Mouse (Mus musculus) heart, postnatal 0 days (tissue): ENCODE measurements around the gene Ccdc180. TPM values are rescaled to one million over a fixed set of nuclear protein-coding genes. Genes with fewer than 3 reads are reported as not detected.

Source experiments
- ATAC-seq: fragments of 200-750 bp; cut with Nextera tagmentation; 2 replicates; pipeline ENCODE4 v1.8.0; 2017; ENCODE audit warnings: low read depth, moderate number of reproducible peaks, moderate library complexity; ENCODE audit not compliant: insufficient read depth
- DNase-seq: peaks from one replicate; pipeline ENCODE4 v3.0.0-alpha.2; 2016; ENCODE audit warnings: low spot score
- H3K27ac ChIP-seq: fragments of 300-500 bp; sonication (generic); 2 replicates; pipeline ENCODE4 v1.5.1; 2014; ENCODE audit warnings: low read depth, mild to moderate bottlenecking
- H3K27me3 ChIP-seq: fragments of 300-500 bp; sonication (generic); 2 replicates; pipeline ENCODE4 v1.6.1; 2014; ENCODE audit warnings: low read length, mixed read lengths; ENCODE audit not compliant: control insufficient read depth, insufficient read depth
- H3K36me3 ChIP-seq: fragments of 300-500 bp; sonication (generic); replicated peaks from 2 replicates; pipeline ENCODE4 v1.6.1; 2014; ENCODE audit warnings: low read length, mixed read lengths; ENCODE audit not compliant: control insufficient read depth, insufficient read depth
- H3K4me1 ChIP-seq: fragments of 300-500 bp; sonication (generic); 2 replicates; pipeline ENCODE4 v1.6.1; 2014; ENCODE audit warnings: antibody characterized with exemption; ENCODE audit not compliant: control insufficient read depth, insufficient read depth
- H3K4me2 ChIP-seq: fragments of 300-500 bp; sonication (generic); 2 replicates; pipeline ENCODE4 v1.6.1; 2014; ENCODE audit warnings: low read depth, mild to moderate bottlenecking, low read length, moderate library complexity
- H3K4me3 ChIP-seq: fragments of 300-500 bp; sonication (generic); 2 replicates; pipeline ENCODE4 v1.5.1; 2014; ENCODE audit warnings: low read depth, low read length
- H3K9ac ChIP-seq: fragments of 300-500 bp; sonication (generic); replicated peaks from 2 replicates; pipeline ENCODE4 v1.6.1; 2014; ENCODE audit warnings: low read depth, low read length, mixed read lengths
- H3K9me3 ChIP-seq: fragments of 300-500 bp; sonication (generic); replicated peaks from 2 replicates; pipeline ENCODE4 v1.6.1; 2016; ENCODE audit warnings: low read length; ENCODE audit not compliant: control insufficient read depth
- CTCF ChIP-seq: IDR thresholded peaks from 2 replicates; pipeline ENCODE4 v1.5.1; 2016; ENCODE audit warnings: antibody characterized with exemption, control low read depth, low read depth
- EP300 ChIP-seq: IDR thresholded peaks from 2 replicates; pipeline ENCODE4 v1.6.1; 2016; ENCODE audit warnings: antibody characterized with exemption, low read depth
- WGBS: fragments of 180-500 bp; shearing (Covaris S2); extraction: QIAGEN DNeasy Blood & Tissue Kit; methylation state at CpG from one replicate; pipeline ENCODE4 v1.1.7; 2014; 5-methylcytosine and 5-hydroxymethylcytosine counted together
- polyA plus RNA-seq: library from polyadenylated mRNA; unstranded; fragments of >200 nt; fragmentation: Nextera tagmentation; extraction: Ambion mirVana; gene quantifications from 2 replicates; pipeline ENCODE4 v1.2.1, GENCODE M21; 2015
- total RNA-seq: library from RNA; depleted of rRNA; stranded (reverse); fragments of >200 nt; gene quantifications from 2 replicates; pipeline ENCODE4 v1.2.3, GENCODE M21; 2014; ENCODE audit warnings: low replicate concordance

Ccdc180 gene
- total and polyA plus RNA-seq, 2 experiments from 2014 or later, result 0.12 TPM; not detected in 1

- Histone ChIP-seq H3K4me3 (peak overlapping the region; percentile 94), H3K27me3 (no peaks in the 10 kb centered on the region), H3K9me3 (no peaks in the 10 kb centered on the region), H3K36me3 (no peaks in the 10 kb centered on the region), H3K4me2 (peak overlapping the region; percentile 88), H3K9ac (peak overlapping the region; percentile 92), H3K4me1 (peaks cover 11% of the 10 kb centered on the region; the same call in 1 of the 2 replicates), H3K27ac (peak overlapping the region; percentile 83)
- DNase-seq (no peak), ATAC-seq (no peak)
- TF ChIP-seq EP300 (no peak), CTCF (no peak)
- 31% methylated on average over 9 of the region's 9 CpGs for WGBS
Observed at GRCm38 (mm10) chr4:45972951-45973350, 82.8 kb downstream of the Ccdc180 start.

- Histone ChIP-seq H3K4me1 (peaks cover 7% of the 10 kb centered on the region; the same call in 1 of the 2 replicates), H3K9ac (no peak overlapping the region), H3K27ac (no peak overlapping the region), H3K27me3 (no peaks in the 10 kb centered on the region), H3K4me3 (no peak overlapping the region), H3K4me2 (no peak overlapping the region), H3K36me3 (no peaks in the 10 kb centered on the region), H3K9me3 (no peaks in the 10 kb centered on the region)
- no peak for ATAC-seq
- TF ChIP-seq CTCF, result no peak
- TF ChIP-seq EP300, result no peak
- 77% methylated on average over 6 of the region's 6 CpGs for WGBS
- no peak for DNase-seq
Observed at GRCm38 (mm10) chr4:45976931-45977667, 87.0 kb downstream of the Ccdc180 start.

- no peaks in the 10 kb centered on the region for H3K36me3 ChIP-seq
- H3K4me1 ChIP-seq, result no peaks in the 10 kb centered on the region
- H3K4me3 ChIP-seq, result no peak overlapping the region
- H3K9me3 ChIP-seq, result no peaks in the 10 kb centered on the region
- ATAC-seq (no peak), DNase-seq (no peak)
- H3K9ac ChIP-seq, result no peak overlapping the region
- no peaks in the 10 kb centered on the region for H3K27me3 ChIP-seq
- H3K27ac ChIP-seq, result no peak overlapping the region
- TF ChIP-seq EP300 (no peak), CTCF (no peak)
- WGBS, result 63% methylated on average over 2 of the region's 2 CpGs
- H3K4me2 ChIP-seq, result no peak overlapping the region
Observed at GRCm38 (mm10) chr4:45979916-45980315, 89.8 kb downstream of the Ccdc180 start.

GRCm38 (mm10) chr4:45981054-45981453, 91.0 kb downstream of the Ccdc180 start:
- H3K27me3 ChIP-seq, result no peaks in the 10 kb centered on the region
- ATAC-seq (no peak), DNase-seq (no peak)
- H3K36me3 ChIP-seq, result no peaks in the 10 kb centered on the region
- H3K9me3 ChIP-seq, result no peaks in the 10 kb centered on the region
- H3K4me3 ChIP-seq, result no peak overlapping the region
- no peak overlapping the region for H3K9ac ChIP-seq
- TF ChIP-seq EP300, result no peak
- no peak for TF ChIP-seq CTCF
- no peak overlapping the region for H3K27ac ChIP-seq
- H3K4me1 ChIP-seq, result no peaks in the 10 kb centered on the region
- H3K4me2 ChIP-seq, result no peak overlapping the region

- H3K27me3 ChIP-seq, result no peaks in the 10 kb centered on the region
- TF ChIP-seq CTCF (no peak), EP300 (no peak)
- H3K9me3 ChIP-seq, result no peaks in the 10 kb centered on the region
- peak overlapping the region; percentile 9 for H3K27ac ChIP-seq
- H3K36me3 ChIP-seq, result peaks cover 40% of the 10 kb centered on the region
- WGBS, result 38% methylated on average over 6 of the region's 6 CpGs
- ATAC-seq (peak; percentile 33; the same call in 1 of the 2 replicates), DNase-seq (no peak)
- H3K4me3 ChIP-seq, result no peak overlapping the region
- H3K9ac ChIP-seq, result no peak overlapping the region
- H3K4me1 ChIP-seq, result peaks cover 4% of the 10 kb centered on the region; the same call in 1 of the 2 replicates
- H3K4me2 ChIP-seq, result no peak overlapping the region
Observed at GRCm38 (mm10) chr4:45990427-45991135, 100.5 kb downstream of the Ccdc180 start.
